Mouse (Mus musculus): ENCODE measurements around the gene Stoml3. TPM values are rescaled to one million over a fixed set of nuclear protein-coding genes. Genes with fewer than 3 reads are reported as not detected.

Stoml3 gene
- total RNA-seq (2014; rRNA removed) = not detected in 2 replicates
- polyA plus RNA-seq (2012; rRNA removed) = not detected in 2 replicates

DNA sequence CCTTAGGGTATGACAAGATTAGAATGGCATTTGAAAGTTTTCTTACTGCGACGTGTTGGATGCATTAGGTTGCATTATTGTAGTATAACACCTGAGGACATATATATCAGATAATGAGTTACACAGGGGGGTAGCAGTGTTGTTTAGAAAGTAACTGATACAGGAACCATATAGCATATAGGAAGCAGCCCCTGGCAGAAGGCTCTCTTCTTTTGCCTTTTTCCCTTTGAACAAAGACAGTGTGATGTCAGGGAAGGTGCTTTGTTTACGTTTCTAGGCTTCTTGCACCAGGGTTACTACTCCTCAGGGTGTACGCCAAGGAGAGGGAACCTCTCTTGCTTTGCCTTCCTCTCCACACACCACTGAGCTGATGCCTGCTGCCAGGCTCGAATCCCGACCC is at the start of gene Stoml3:
TSS of gene Stoml3 (plus strand) at position 301 of the 400 bp plus-strand sequence.
- no peak for TF ChIP-seq CTCF (IDR thresholded peaks at IDR 0.05; ENCODE audit: low read depth, low read length)
- TF ChIP-seq POLR2A (IDR thresholded peaks at IDR 0.05; ENCODE audit: extremely low read depth, insufficient read depth, low read length) = no peak
- no peak within 1 kb of the TSS for H3K4me3 ChIP-seq (ENCODE audit: insufficient read depth, low read depth, low read length)
- DNase-seq (ENCODE audit: extremely low read depth, low read depth, low spot score) = no peak
- no peaks in the 10 kb centered on the region for H3K27me3 ChIP-seq (ENCODE audit: control insufficient read depth, insufficient read depth, low read length)
- H3K4me1 ChIP-seq (ENCODE audit: control insufficient read depth, insufficient read depth, low read length) = no peaks in the 10 kb centered on the region
- no peaks in the 10 kb centered on the region for H3K36me3 ChIP-seq (ENCODE audit: control insufficient read depth, insufficient read depth, low read length)
- H3K79me2 ChIP-seq (ENCODE audit: control insufficient read depth, insufficient read depth, low read length) = no peaks in the 10 kb centered on the region
- H3K9ac ChIP-seq (ENCODE audit: low read depth, low read length) = no peak within 1 kb of the TSS
- 87% methylated on average over 6 of the region's 6 CpGs for WGBS
- peak within 1 kb of the TSS; percentile 44 for H3K27ac ChIP-seq (replicated peaks; ENCODE audit: insufficient read depth, low read depth, low read length)

DNA sequence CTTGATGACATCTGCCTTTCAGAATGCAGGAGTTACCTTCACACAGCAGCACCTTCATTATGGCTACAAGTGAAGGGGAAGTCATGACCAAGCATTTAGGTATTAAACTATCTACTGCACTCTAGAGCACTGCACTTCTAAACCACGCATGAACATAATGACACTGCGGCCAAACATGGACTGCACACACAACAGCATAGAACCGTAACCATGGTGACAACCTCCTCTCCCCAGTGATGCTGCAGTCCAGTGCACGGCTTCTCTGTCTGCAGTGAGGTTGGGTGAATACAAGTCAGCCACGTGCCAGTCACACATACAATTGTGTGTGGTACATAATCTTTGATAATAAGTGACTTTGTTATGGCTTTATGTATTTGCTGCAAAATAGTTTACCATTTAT is 42.9 kb upstream of the Stoml3 start:
- 90% methylated on average over 5 of the region's 5 CpGs for WGBS
- TF ChIP-seq CTCF (IDR thresholded peaks at IDR 0.05; ENCODE audit: low read depth, low read length) (no peak), POLR2A (IDR thresholded peaks at IDR 0.05; ENCODE audit: extremely low read depth, insufficient read depth, low read length) (no peak)
- H3K36me3 ChIP-seq (ENCODE audit: control insufficient read depth, insufficient read depth, low read length) = peaks cover 3% of the 10 kb centered on the region; the same call in 1 of the 2 replicates
- DNase-seq (ENCODE audit: extremely low read depth, low read depth, low spot score) = no peak
- H3K27ac ChIP-seq (replicated peaks; ENCODE audit: insufficient read depth, low read depth, low read length) = no peak overlapping the region
- no peak overlapping the region for H3K9ac ChIP-seq (ENCODE audit: low read depth, low read length)
- no peaks in the 10 kb centered on the region for H3K4me1 ChIP-seq (ENCODE audit: control insufficient read depth, insufficient read depth, low read length)
- no peaks in the 10 kb centered on the region for H3K27me3 ChIP-seq (ENCODE audit: control insufficient read depth, insufficient read depth, low read length)
- H3K4me3 ChIP-seq (ENCODE audit: insufficient read depth, low read depth, low read length) = no peak overlapping the region
- H3K79me2 ChIP-seq (ENCODE audit: control insufficient read depth, insufficient read depth, low read length) = no peaks in the 10 kb centered on the region

DNA sequence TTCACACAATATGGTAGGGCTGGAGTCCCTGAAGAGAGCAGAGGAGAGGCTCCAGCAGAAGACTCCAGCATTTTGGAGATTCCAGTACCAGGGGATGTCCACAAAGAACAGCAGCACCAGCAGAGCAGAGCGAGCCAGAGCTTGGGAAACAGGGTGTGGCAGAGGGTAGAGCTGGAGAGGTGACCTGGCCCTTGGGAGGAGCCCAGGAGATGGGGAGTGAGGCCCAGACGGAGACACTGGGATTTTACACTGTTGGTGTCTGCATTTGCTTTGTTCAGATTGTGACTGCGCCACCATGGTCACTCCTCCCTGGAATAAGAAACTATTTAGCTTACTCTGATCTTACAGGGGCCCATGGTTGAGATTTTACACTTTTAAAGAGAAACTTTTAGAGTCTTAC is 41.7 kb upstream of the Stoml3 start:
- Histone ChIP-seq H3K9ac (ENCODE audit: low read depth, low read length) (no peak overlapping the region), H3K79me2 (ENCODE audit: control insufficient read depth, insufficient read depth, low read length) (no peaks in the 10 kb centered on the region), H3K27ac (replicated peaks; ENCODE audit: insufficient read depth, low read depth, low read length) (no peak overlapping the region), H3K4me3 (ENCODE audit: insufficient read depth, low read depth, low read length) (no peak overlapping the region), H3K36me3 (ENCODE audit: control insufficient read depth, insufficient read depth, low read length) (peaks cover 7% of the 10 kb centered on the region; the same call in 1 of the 2 replicates), H3K27me3 (ENCODE audit: control insufficient read depth, insufficient read depth, low read length) (no peaks in the 10 kb centered on the region), H3K4me1 (ENCODE audit: control insufficient read depth, insufficient read depth, low read length) (no peaks in the 10 kb centered on the region)
- 89% methylated on average over 3 of the region's 3 CpGs for WGBS
- no peak for DNase-seq (ENCODE audit: extremely low read depth, low read depth, low spot score)
- TF ChIP-seq CTCF (IDR thresholded peaks at IDR 0.05; ENCODE audit: low read depth, low read length) (no peak), POLR2A (IDR thresholded peaks at IDR 0.05; ENCODE audit: extremely low read depth, insufficient read depth, low read length) (no peak)

DNA sequence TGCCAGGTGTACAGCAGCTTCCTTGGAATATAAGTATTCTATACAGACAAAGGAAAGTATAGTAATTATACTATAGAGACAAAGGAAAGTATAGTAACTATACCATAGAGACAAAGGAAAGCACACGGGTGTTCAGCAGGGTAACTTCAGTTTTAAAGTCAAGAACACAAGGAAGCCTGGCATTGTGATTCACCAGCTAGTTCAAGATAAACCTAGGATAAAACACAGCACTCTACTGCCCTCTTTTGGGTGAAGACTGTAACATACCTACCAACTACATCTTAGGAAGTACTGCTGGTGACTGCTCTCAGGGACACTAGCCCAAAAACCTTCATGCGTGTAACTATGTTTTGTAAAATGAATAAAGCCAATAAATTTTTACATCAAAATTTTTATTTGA is 40.2 kb upstream of the Stoml3 start:
- H3K36me3 ChIP-seq (ENCODE audit: control insufficient read depth, insufficient read depth, low read length) = peaks cover 12% of the 10 kb centered on the region; the same call in 1 of the 2 replicates
- no peak overlapping the region for H3K27ac ChIP-seq (replicated peaks; ENCODE audit: insufficient read depth, low read depth, low read length)
- 32% methylated on average over 2 of the region's 2 CpGs for WGBS
- no peak overlapping the region for H3K4me3 ChIP-seq (ENCODE audit: insufficient read depth, low read depth, low read length)
- H3K4me1 ChIP-seq (ENCODE audit: control insufficient read depth, insufficient read depth, low read length) = peaks cover 7% of the 10 kb centered on the region
- no peaks in the 10 kb centered on the region for H3K27me3 ChIP-seq (ENCODE audit: control insufficient read depth, insufficient read depth, low read length)
- DNase-seq (ENCODE audit: extremely low read depth, low read depth, low spot score) = peak; percentile 74
- TF ChIP-seq POLR2A (IDR thresholded peaks at IDR 0.05; ENCODE audit: extremely low read depth, insufficient read depth, low read length) = no peak
- peak; percentile 57 for TF ChIP-seq CTCF (IDR thresholded peaks at IDR 0.05; ENCODE audit: low read depth, low read length)
- H3K9ac ChIP-seq (ENCODE audit: low read depth, low read length) = no peak overlapping the region
- H3K79me2 ChIP-seq (ENCODE audit: control insufficient read depth, insufficient read depth, low read length) = no peaks in the 10 kb centered on the region

DNA sequence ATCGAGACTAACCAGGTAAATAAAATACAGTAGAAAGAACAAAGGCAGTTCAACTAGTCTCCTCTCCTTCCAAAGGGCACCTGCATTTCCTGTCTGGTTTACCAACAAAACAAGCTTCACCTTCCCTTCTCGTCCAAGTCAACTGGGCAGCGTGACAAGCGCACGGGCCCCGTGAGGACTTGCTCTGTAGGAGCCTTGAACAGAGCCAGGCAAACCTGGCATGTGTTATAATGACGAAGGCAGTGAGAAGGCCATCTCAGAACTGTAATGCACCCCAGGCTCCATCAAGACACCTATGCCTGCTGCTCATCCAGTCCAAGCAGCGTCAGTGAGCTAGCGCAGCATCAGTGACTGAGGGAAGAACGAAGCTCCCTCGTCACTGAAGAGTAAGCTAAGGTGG is 37.8 kb upstream of the Stoml3 start:
- Histone ChIP-seq H3K27ac (replicated peaks; ENCODE audit: insufficient read depth, low read depth, low read length) (no peak overlapping the region), H3K9ac (ENCODE audit: low read depth, low read length) (no peak overlapping the region), H3K27me3 (ENCODE audit: control insufficient read depth, insufficient read depth, low read length) (no peaks in the 10 kb centered on the region), H3K36me3 (ENCODE audit: control insufficient read depth, insufficient read depth, low read length) (peaks cover 12% of the 10 kb centered on the region; the same call in 1 of the 2 replicates), H3K79me2 (ENCODE audit: control insufficient read depth, insufficient read depth, low read length) (no peaks in the 10 kb centered on the region), H3K4me1 (ENCODE audit: control insufficient read depth, insufficient read depth, low read length) (peaks cover 24% of the 10 kb centered on the region), H3K4me3 (ENCODE audit: insufficient read depth, low read depth, low read length) (no peak overlapping the region)
- 81% methylated on average over 11 of the region's 11 CpGs for WGBS
- no peak for DNase-seq (ENCODE audit: extremely low read depth, low read depth, low spot score)
- TF ChIP-seq CTCF (IDR thresholded peaks at IDR 0.05; ENCODE audit: low read depth, low read length) (no peak), POLR2A (IDR thresholded peaks at IDR 0.05; ENCODE audit: extremely low read depth, insufficient read depth, low read length) (no peak)

DNA sequence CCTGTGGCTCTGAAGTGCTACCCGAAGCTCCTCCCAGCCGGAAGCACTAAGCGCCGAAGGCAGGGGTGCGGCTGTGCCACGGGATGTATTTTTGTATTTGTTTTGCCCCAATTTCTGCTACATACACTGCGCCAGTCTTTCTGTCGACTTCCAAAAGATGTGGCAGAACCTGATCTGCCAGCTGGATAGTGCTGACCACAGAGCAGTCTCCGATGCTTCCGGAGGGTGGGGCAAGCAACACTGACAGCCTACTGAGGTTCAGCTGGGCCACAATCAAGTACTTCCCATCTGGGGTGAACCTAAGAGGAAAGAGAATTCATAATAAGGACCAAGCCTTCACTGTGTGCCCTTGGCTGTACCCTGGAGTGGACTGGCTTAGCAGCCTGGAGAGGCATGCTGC is 36.1 kb upstream of the Stoml3 start:
- peaks cover 22% of the 10 kb centered on the region for H3K36me3 ChIP-seq (ENCODE audit: control insufficient read depth, insufficient read depth, low read length)

More for the DNA sequence above, 36.1 kb upstream of the Stoml3 start:
- Histone ChIP-seq H3K27ac (replicated peaks; ENCODE audit: insufficient read depth, low read depth, low read length) (peak overlapping the region; percentile 49), H3K4me1 (ENCODE audit: control insufficient read depth, insufficient read depth, low read length) (peaks cover 24% of the 10 kb centered on the region), H3K27me3 (ENCODE audit: control insufficient read depth, insufficient read depth, low read length) (no peaks in the 10 kb centered on the region), H3K4me3 (ENCODE audit: insufficient read depth, low read depth, low read length) (no peak overlapping the region), H3K79me2 (ENCODE audit: control insufficient read depth, insufficient read depth, low read length) (no peaks in the 10 kb centered on the region), H3K9ac (ENCODE audit: low read depth, low read length) (no peak overlapping the region)
- no peak for DNase-seq (ENCODE audit: extremely low read depth, low read depth, low spot score)
- TF ChIP-seq POLR2A (IDR thresholded peaks at IDR 0.05; ENCODE audit: extremely low read depth, insufficient read depth, low read length) = no peak
- TF ChIP-seq CTCF (IDR thresholded peaks at IDR 0.05; ENCODE audit: low read depth, low read length) = no peak
- WGBS = 89% methylated on average over 10 of the region's 10 CpGs
